10 mouse cellular contexts compared by ENCODE assay signal in the genomic region with DNA sequence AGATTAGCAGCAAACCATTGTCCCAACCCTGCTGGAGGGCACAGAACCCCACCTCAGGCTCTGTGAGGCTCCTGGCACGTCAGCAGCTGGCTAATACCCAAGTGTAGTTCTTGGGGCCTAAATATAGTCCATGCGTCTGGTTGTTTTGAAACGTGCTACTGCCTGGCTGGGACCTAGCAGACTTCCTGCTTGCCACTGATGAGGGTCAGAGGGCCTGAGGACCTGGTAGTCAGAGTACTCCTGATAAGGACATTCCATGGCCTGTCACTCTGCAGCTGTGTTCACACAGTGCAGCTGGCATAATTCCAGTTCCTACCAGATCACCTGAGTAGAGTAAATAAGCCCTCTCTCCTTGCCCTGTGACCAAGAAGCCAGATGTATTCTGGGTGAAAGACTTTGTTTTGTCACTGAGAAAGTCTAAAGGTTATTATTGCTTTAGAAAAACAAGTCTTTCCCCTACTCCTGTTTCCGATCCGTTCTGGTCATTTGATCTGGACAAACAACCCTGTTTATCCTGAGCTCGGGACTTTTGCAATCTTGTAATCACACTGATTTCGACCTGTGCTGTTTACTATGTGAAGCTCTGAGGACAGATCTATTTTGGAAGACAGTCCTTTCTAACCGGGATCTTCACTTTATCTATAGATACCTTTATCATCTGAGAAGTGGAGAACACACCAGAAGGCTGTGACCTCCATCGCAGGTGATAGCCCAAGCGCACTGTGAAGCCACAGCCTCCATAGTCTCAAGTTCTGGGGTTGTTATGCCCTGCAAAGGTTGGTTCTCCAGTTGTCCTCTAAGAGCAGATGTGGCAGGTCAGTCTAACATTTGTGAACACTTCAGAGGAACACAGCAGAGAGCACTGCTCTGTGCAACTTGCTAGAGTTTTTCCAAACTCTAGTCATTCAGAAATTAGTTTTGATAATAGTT. TPM values are rescaled to one million over a fixed set of nuclear protein-coding genes. Genes with fewer than 3 reads are reported as not detected.
DNase-seq lines count a peak whose midpoint lies in the region; ATAC-seq and TF ChIP-seq lines count a peak whose summit lies in the region.
"Had no signal": no experiment of that assay in that cellular context is flagged by ENCODE, and none has a peak within 500 bp of the region (broad histone marks: within the 10 kb centered on the region; RNA-seq: fewer than 3 reads in every experiment).

No protein-coding gene starts in this region.

- H3K4me3 ChIP-seq in left cerebral cortex, adult 2 months, result no peak overlapping the region
- no peak overlapping the region for H3K4me3 ChIP-seq in kidney, embryonic 15.5 days (replicated peaks)
- H3K4me3 ChIP-seq in lung, postnatal 0 days (ENCODE audit: low read depth, low read length), result no peak overlapping the region
- H3K4me3 ChIP-seq in forebrain, embryonic 16.5 days (replicated peaks; ENCODE audit: low read length), result no peak overlapping the region

- H3K27ac ChIP-seq in left cerebral cortex, adult 2 months, result peak overlapping the region; percentile 30; the same call in 1 of the 2 replicates
- H3K27ac ChIP-seq in kidney, embryonic 15.5 days, result peak overlapping the region; percentile 81
- peak overlapping the region; percentile 92 for H3K27ac ChIP-seq in lung, postnatal 0 days (ENCODE audit: low read length)
- no peak overlapping the region for H3K27ac ChIP-seq in forebrain, embryonic 16.5 days (ENCODE audit: low read length)

- peaks cover 15% of the 10 kb centered on the region for H3K4me1 ChIP-seq in kidney, embryonic 15.5 days
- H3K4me1 ChIP-seq in lung, postnatal 0 days (ENCODE audit: insufficient read depth, low read depth, low read length), result peaks cover 22% of the 10 kb centered on the region; the same call in 1 of the 2 replicates
- H3K4me1 ChIP-seq in forebrain, embryonic 16.5 days (replicated peaks; ENCODE audit: control insufficient read depth, insufficient read depth, low read length), result no peaks in the 10 kb centered on the region

- 31% methylated on average over 10 of the region's 10 CpGs for WGBS in kidney, embryonic 15.5 days
- 28% methylated on average over 10 of the region's 10 CpGs for WGBS in lung, postnatal 0 days
- 74% methylated on average over 10 of the region's 10 CpGs for WGBS in forebrain, embryonic 16.5 days

- no peak overlapping the region for H3K9ac ChIP-seq in kidney, embryonic 15.5 days
- H3K9ac ChIP-seq in lung, postnatal 0 days (replicated peaks; ENCODE audit: low read depth), result 0 out of 2 replicates have a peak overlapping the region, but pooled peaks have one; percentile 19
- no peak overlapping the region for H3K9ac ChIP-seq in forebrain, embryonic 16.5 days (replicated peaks; ENCODE audit: low read depth, low read length)

- DNase-seq in left cerebral cortex, adult 2 months (ENCODE audit: extremely low spot score in 1 of 2, low spot score in 2 of 2), result no peak
- DNase-seq in left cerebral cortex, adult 18-20 months (ENCODE audit: low spot score in 2 of 2), result no peak
- peak; percentile 93 to 96 for DNase-seq in heart, adult 18-20 months
- peak; percentile 96 for DNase-seq in lung, postnatal 0 days (ENCODE audit: low spot score)
- DNase-seq in thymus, postnatal 14 days, result no peak
- DNase-seq in testis, postnatal 10 days (ENCODE audit: low spot score), result no peak

- TF ChIP-seq EP300 in lung, postnatal 0 days (IDR thresholded peaks at IDR 0.05), result peak; percentile 99

- no peaks in the 10 kb centered on the region for H3K27me3 ChIP-seq in kidney, embryonic 15.5 days
- H3K27me3 ChIP-seq in lung, postnatal 0 days (replicated peaks; ENCODE audit: insufficient read depth, low read length), result no peaks in the 10 kb centered on the region
- no peaks in the 10 kb centered on the region for H3K27me3 ChIP-seq in forebrain, embryonic 16.5 days (replicated peaks; ENCODE audit: control insufficient read depth, insufficient read depth, low read length)

- intact Hi-C loops in left cerebral cortex, adult 2 months (cut with DNase I), result no loop called here

- ATAC-seq in kidney, embryonic 15.5 days (replicated peaks; ENCODE audit: low FRiP score), result peak; percentile 87
- ATAC-seq in lung, postnatal 0 days, result peak; percentile 97
- ATAC-seq in forebrain, embryonic 16.5 days, result no peak

- TF ChIP-seq CTCF in left cerebral cortex, adult 2 months (IDR thresholded peaks at IDR 0.05), result no peak
- TF ChIP-seq CTCF in lung, postnatal 0 days (IDR thresholded peaks at IDR 0.05), result no peak

- H3K9me3 ChIP-seq in kidney, embryonic 15.5 days (replicated peaks), result no peaks in the 10 kb centered on the region
- H3K9me3 ChIP-seq in lung, postnatal 0 days (ENCODE audit: low read length), result no peaks in the 10 kb centered on the region
- no peaks in the 10 kb centered on the region for H3K9me3 ChIP-seq in forebrain, embryonic 16.5 days (ENCODE audit: control insufficient read depth, low read length)

- H3K4me2 ChIP-seq in kidney, embryonic 15.5 days, result no peak overlapping the region
- no peak overlapping the region for H3K4me2 ChIP-seq in lung, postnatal 0 days (replicated peaks; ENCODE audit: low read depth, low read length)
- no peak overlapping the region for H3K4me2 ChIP-seq in forebrain, embryonic 16.5 days (ENCODE audit: low read length)

- H3K36me3 ChIP-seq in kidney, embryonic 15.5 days, result no peaks in the 10 kb centered on the region
- no peaks in the 10 kb centered on the region for H3K36me3 ChIP-seq in lung, postnatal 0 days (ENCODE audit: insufficient read depth, low read length)
- no peaks in the 10 kb centered on the region for H3K36me3 ChIP-seq in forebrain, embryonic 16.5 days (ENCODE audit: control insufficient read depth, insufficient read depth)

RNA-seq across cellular contexts. Expression of gene Zfp422, which starts 6.7 kb away (rescaled TPM):
- 10 to 100 TPM; 21.9 to 24.1 TPM for total RNA-seq in left cerebral cortex, adult 2 months (2021)
- 10 to 100 TPM; 21.3 to 29.6 TPM for total RNA-seq in left cerebral cortex, adult 18-20 months (2021)
- total RNA-seq in heart, adult 18-20 months (2021), result 10 to 100 TPM; 16.1 to 19.7 TPM
- 184 and 199 TPM in 2 replicates for polyA plus RNA-seq in kidney, embryonic 15.5 days (2015; fragmentation: Nextera tagmentation; extraction: Ambion mirVana)
- polyA plus RNA-seq in lung, postnatal 0 days (2015; fragmentation: Nextera tagmentation; extraction: Ambion mirVana), result 58.1 and 64.4 TPM in 2 replicates
- polyA plus RNA-seq in forebrain, embryonic 16.5 days (2015; fragmentation: Nextera tagmentation; extraction: Ambion mirVana), result 202 and 234 TPM in 2 replicates

RNA-seq across cellular contexts. Expression of gene Depp1, which starts 14.9 kb away (rescaled TPM):
- 1 to 10 TPM; 1.8 to 2.0 TPM for total RNA-seq in left cerebral cortex, adult 2 months (2021)
- total RNA-seq in left cerebral cortex, adult 18-20 months (2021), result 1 to 10 TPM; 1.4 to 2.5 TPM
- total RNA-seq in heart, adult 18-20 months (2021), result 10 to 100 TPM; 84.2 to 90.4 TPM
- 29.3 and 30.6 TPM in 2 replicates for polyA plus RNA-seq in kidney, embryonic 15.5 days (2015; fragmentation: Nextera tagmentation; extraction: Ambion mirVana)
- polyA plus RNA-seq in lung, postnatal 0 days (2015; fragmentation: Nextera tagmentation; extraction: Ambion mirVana), result 79.3 and 86.1 TPM in 2 replicates
- polyA plus RNA-seq in forebrain, embryonic 16.5 days (2015; fragmentation: Nextera tagmentation; extraction: Ambion mirVana), result 7.0 and 9.9 TPM in 2 replicates

RNA-seq across cellular contexts. Expression of gene Rassf4, which starts 38.2 kb away (rescaled TPM):
- 1 to 10 TPM; 4.5 to 6.0 TPM for total RNA-seq in left cerebral cortex, adult 2 months (2021)
- 1 to 10 TPM; 4.5 to 5.5 TPM for total RNA-seq in left cerebral cortex, adult 18-20 months (2021)
- total RNA-seq in heart, adult 18-20 months (2021), result 1 to 10 TPM; 4.3 to 6.1 TPM
- 6.0 and 6.1 TPM in 2 replicates for polyA plus RNA-seq in kidney, embryonic 15.5 days (2015; fragmentation: Nextera tagmentation; extraction: Ambion mirVana)
- 9.3 and 10.0 TPM in 2 replicates for polyA plus RNA-seq in lung, postnatal 0 days (2015; fragmentation: Nextera tagmentation; extraction: Ambion mirVana)
- polyA plus RNA-seq in forebrain, embryonic 16.5 days (2015; fragmentation: Nextera tagmentation; extraction: Ambion mirVana), result 7.9 and 8.5 TPM in 2 replicates

RNA-seq across cellular contexts. Expression of gene Olfr215, which starts 51.5 kb away (rescaled TPM):
- total RNA-seq in left cerebral cortex, adult 2 months (2021), result not detected
- not detected for total RNA-seq in left cerebral cortex, adult 18-20 months (2021)
- not detected for total RNA-seq in heart, adult 18-20 months (2021)
- not detected in 2 replicates for polyA plus RNA-seq in kidney, embryonic 15.5 days (2015; fragmentation: Nextera tagmentation; extraction: Ambion mirVana)
- not detected in 2 replicates for polyA plus RNA-seq in lung, postnatal 0 days (2015; fragmentation: Nextera tagmentation; extraction: Ambion mirVana)
- polyA plus RNA-seq in forebrain, embryonic 16.5 days (2015; fragmentation: Nextera tagmentation; extraction: Ambion mirVana), result not detected in 2 replicates
- total RNA-seq: ES-E14 had no signal
- polyA plus RNA-seq: gonadal fat pad, adult 2 months had no signal

Comparison
In these comparisons a context has a peak if more than half of its experiments do, and no peak if none do; other contexts are left out.
1. DNase-seq: peak in heart, adult 18-20 months (2 of 2) and lung, postnatal 0 days (single experiment); none in left cerebral cortex, adult 2 months (0 of 2), left cerebral cortex, adult 18-20 months (0 of 2), thymus, postnatal 14 days (single experiment) and testis, postnatal 10 days (single experiment).
2. RNA of gene Depp1, which starts 14.9 kb away (total RNA-seq): 84.2 to 90.4 TPM in heart, adult 18-20 months; 1.4 to 2.5 TPM in left cerebral cortex, adult 18-20 months and 1.8 to 2.0 TPM in left cerebral cortex, adult 2 months; every median in the first group is over 10 times any median in the second.